Mouse (Mus musculus): ENCODE data around the gene Hax1.

Hax1 gene

DNA sequence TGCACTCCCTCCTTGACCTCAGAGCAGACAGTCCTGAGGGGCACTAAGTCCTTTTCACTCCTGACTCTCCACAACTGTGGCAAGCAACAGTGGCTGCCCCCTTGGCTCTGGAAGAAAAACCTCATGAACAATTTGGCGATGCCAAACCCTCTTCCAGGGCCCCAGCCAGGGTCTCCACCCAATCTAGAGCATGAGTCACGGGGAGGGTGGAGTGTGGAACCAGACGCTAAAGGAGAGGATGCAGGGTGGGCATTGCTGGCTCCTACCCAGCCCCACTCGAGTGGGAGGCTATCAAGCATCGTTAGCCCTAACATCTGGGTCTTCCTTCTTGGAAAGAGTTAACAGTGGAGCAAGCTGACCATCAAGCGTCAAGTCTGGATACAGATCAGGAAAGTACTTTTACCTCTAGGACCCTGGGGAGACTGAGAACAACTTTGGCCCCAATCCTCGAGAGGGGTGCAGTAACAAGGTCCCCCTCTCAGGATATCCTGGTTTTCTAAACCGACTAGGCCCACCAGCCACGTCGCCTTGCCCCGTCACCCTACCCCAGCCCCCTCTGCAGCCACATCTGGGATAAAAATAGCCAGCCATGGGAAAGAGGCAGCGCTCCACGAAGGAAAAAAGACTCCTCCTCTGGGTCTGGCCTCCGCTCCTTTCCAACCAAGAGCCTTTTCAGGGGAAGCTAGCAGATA, 36.4 kb downstream of the Hax1 start:
- no peak for DNase-seq (ENCODE audit: low spot score)

DNA sequence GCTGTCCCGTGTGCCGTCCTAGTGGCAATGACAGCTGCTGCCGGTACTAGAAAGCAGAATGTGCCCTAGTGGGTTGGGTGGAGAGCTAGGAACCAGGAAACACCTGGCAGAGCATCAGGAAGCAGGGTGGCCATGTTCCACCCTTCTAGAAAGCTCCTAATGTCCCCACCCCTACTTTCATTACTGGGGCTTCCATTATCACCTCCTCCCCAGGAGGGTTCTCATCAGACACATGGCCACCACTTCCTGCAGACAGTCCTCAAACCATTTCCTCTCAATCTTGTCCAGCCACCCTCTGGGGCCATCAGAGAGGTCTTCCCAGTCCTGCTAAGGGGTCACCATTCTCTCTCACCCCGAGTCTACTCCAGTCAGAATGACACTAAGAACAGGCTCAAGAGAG, 37.1 kb downstream of the Hax1 start:
- DNase-seq (ENCODE audit: low spot score): no peak

DNA sequence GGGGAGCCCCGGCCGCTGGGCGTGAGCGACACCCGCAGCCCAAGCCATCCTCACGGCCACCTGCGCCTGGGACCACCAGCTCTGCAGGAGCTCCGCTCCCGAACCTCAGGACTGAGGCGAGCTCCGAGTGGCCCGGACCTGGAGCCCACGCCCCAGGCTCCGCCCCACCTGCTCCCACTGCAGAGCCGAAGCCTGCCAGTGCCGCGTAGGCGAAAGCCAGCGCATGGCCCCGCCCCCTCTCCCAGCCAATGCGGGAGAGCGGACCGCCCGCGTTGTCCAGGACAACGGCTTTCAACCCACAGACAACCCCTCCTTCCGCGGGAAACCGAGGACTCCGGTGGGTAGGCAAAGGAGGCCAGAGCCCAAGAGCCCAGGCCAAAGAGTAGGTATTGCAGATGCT, 38.1 kb downstream of the Hax1 start:
- DNase-seq (ENCODE audit: low spot score): peak; percentile 85

DNA sequence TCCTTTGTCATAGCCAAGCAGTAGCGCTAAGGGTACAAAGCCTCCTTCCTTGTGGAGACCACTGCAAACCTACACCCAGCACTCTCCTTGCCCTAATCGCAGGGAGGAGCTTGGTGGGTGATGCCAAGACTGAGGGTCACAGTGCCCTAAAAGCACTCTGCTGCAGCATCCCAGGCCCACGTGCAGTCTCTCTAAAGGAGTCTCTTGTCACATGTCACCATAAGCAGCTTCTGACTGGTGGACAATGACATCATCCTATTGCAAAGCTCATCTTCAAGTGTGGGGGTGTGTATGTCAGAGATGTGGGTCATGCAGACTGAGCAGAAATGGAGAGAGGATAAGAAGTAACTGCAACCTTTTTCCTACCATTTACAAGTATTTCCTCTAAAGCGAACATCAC, 39.1 kb downstream of the Hax1 start:
- no peak for DNase-seq (ENCODE audit: low spot score)

DNA sequence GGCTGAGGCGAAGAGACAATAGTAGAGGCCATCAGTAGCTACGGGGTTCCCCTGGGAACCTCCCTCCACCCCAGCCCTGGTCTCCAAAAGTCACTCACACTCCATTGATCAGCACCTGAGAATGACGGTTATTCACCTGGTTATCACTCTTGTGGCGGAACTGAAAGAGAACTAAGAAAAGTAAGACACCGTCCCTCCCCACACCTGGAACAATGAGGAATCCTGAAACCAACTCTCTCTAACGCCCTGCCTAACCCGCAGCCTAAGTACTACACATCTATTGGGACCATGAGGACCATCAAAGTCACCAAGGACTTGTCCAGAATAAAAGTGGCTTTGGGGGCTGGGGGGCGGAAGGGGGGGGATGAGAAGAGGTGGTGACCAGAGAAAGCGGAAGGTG, 40.7 kb downstream of the Hax1 start:
- no peak for DNase-seq (ENCODE audit: low spot score)

DNA sequence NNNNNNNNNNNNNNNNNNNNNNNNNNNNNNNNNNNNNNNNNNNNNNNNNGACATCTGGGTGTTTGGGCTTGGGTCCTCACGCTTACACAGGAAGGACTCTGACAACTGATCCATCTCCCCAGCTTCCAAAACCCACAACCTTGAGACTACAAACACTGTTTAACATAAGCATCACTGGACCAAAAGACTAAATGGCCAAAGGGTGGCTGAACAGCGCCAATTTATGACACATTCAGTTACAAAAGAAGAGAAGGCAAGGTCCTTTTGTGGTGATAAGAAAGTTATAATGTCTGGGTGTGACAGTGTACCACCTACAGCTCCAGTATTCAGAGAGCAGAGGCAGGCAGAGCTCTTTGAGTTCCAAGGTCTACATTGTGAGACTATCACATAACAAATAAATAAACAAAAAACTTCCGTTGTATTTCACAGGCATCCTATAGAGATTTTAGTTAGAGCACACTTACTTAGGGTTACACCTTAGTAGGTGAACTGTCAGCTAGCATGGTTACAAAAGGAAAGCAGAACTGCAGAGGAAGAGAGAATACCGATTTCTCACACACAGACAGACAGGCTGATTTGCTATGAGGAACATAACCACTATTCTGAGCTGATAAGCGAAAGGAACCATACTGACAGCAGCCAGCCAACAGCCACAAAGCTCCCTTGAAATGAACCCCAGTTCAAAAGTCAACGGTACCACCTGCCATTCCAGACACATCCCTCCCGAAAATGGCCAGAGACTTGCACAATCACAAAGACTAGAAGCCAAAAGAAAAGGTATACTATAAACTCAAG, 42.2 kb downstream of the Hax1 start:
- DNase-seq (ENCODE audit: low spot score): no peak

DNA sequence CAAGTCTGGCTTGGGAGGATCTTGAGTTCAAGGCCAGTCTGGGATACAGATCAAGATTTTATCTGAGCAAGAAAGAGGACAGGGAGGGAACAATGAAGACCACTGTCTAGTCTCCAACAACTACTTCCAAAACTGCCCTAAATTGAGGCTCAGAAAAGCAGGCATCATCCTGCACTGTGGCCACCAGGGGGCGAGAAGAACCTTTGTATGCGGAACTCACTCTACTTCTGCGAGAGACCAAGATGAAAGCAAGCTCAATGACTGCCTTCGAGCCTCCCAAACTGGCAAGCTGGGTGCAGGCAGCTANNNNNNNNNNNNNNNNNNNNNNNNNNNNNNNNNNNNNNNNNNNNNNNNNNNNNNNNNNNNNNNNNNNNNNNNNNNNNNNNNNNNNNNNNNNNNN, 45.2 kb downstream of the Hax1 start:
- DNase-seq (ENCODE audit: low spot score): peak; percentile 73

DNA sequence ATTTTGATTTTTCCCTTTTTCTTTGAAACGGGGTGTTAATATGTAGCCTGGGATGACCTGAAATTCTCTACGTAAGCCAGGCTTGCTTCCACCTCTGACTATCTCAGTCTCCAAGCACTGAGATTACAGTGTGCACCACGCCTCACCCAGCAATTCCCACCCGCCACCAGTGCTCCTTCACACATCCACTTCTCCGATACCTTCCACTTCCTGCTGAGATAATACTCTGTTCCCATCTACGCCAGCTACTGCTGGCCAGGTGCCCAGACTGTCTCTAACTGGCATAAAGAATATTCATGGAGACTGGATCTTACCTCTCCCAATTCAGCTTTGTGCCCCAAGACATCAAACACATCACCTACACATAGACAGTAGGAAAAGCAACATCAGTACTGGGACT, 49.9 kb downstream of the Hax1 start:
- DNase-seq (ENCODE audit: low spot score): no peak

DNA sequence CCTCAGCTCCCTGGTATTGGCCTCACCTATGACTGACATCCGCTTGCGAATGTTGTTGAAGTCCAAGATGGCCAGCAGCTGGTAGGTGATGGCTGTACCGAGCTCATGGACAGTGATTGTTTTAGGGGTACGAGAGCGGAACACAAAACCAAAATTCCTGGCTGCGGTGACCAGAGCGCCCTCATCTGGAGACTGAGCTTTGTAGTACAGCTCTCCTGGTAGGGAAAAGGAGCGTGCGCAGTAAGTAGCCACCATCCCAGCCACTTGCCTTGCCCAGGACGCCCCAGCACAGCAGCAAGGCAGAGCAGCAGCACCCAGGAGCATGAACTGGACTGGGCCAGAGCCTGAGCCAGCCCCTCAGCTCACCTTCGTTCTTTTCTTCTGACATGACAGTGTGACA, 50.6 kb downstream of the Hax1 start:
- DNase-seq (ENCODE audit: low spot score): no peak

Data from ovary, postnatal 14 days (tissue).